Mouse (Mus musculus) liver, postnatal 0 days (tissue): ENCODE measurements around the gene Egr2.

Experiments
- CTCF ChIP-seq: sonication (generic); IDR thresholded peaks from 2 replicates; pipeline ENCODE4 v1.5.1; 2016; ENCODE audit warnings: antibody characterized with exemption, low read depth
- EP300 ChIP-seq: IDR thresholded peaks from 2 replicates; pipeline ENCODE4 v1.6.1; 2016; ENCODE audit warnings: antibody characterized with exemption, low read depth, mild to moderate bottlenecking

DNA sequence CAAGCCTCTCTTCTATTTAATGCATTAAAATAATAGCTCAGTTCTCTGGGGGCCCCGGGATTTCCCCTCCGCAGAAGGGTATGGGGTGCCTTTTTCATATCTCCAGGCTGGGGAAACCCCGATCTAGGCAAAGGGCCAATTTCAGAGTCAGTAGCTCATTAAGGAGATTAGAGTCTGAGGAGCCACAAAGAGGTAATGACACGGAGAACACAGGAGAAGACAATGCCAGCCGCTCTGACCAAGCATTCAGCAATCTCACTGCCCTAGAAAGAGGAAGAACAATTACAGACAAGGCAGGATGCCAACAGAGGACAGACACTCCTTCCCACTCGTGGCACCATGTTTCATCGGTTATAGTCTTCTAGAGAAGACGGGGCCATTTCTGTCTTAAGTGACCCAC lies 30.8 kb downstream of the Egr2 start:
- TF ChIP-seq EP300: no peak
- no peak for TF ChIP-seq CTCF
